Mouse (Mus musculus) heart, postnatal 25 days (tissue): Measurements from ENCODE around the gene Npas3. TPM values are rescaled to one million over a fixed set of nuclear protein-coding genes. Genes with fewer than 3 reads are reported as not detected.
A peak's percentile ranks its signal among the peaks of the same experiment; 100 is the strongest.

Source experiments
- DNase-seq: peaks from one replicate; pipeline ENCODE4 v3.0.0; 2022; ENCODE audit warnings: low spot score
- intact Hi-C: fragments of 180-260 bp; cut with DNase I; formaldehyde crosslinking; loops from one replicate; pipeline ENCODE4 v1.15.1; 2025
- total RNA-seq, 2 experiments: library from RNA; stranded (reverse); gene quantifications; 2 replicates each; pipeline ENCODE4 v1.2.3; 2021

Gene Npas3
- total RNA-seq, 2 experiments from 2014 or later = 0.18 to 1.5 TPM

DNA sequence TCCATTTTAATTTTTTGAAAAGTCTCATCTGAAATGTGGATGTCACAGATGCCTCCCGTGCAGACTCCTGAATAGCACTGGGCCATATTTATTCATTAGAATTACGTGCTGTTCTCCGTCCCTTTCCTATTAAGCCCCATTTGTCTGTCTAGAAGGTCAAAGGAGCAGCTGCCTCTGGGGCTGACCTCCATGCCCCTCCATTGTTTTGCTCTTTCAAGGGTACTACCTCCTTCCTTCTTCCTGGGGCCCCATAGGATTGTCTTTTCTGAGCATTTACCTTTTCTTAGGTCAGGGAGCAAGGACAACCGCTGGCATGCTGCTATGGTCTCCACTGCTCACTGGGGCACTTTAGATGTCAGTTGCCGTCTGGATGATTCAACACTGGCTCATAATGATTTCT, 288.3 kb downstream of the Npas3 start:
- intact Hi-C loops = no loop called here
- no peak for DNase-seq

GRCm38 (mm10) chr12:53556359-53556758, 307.9 kb downstream of the Npas3 start:
- DNase-seq = no peak

DNA sequence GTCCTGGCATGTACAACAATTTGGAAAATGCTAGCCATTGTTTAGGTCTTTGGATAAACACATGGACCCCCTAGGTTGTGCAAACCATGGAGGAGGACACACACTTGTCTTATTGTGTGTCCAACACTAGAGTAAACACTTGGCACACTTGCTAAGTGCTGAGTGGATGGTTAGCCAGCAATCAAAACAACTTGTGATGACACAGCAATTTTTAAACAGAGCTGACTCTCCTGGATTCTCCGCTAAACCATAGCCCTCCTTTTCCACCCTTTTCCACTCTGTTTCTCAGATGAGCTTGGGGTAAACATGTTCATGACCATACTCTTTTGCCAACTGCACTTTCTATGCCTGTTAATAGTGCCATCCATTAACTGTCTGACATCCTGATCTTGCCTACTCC, 309.8 kb downstream of the Npas3 start:
- no peak for DNase-seq
- intact Hi-C loops = no loop called here

More at GRCm38 (mm10) chr12:53556359-53556758, 307.9 kb downstream of the Npas3 start:
- intact Hi-C loops = no loop called here

DNA sequence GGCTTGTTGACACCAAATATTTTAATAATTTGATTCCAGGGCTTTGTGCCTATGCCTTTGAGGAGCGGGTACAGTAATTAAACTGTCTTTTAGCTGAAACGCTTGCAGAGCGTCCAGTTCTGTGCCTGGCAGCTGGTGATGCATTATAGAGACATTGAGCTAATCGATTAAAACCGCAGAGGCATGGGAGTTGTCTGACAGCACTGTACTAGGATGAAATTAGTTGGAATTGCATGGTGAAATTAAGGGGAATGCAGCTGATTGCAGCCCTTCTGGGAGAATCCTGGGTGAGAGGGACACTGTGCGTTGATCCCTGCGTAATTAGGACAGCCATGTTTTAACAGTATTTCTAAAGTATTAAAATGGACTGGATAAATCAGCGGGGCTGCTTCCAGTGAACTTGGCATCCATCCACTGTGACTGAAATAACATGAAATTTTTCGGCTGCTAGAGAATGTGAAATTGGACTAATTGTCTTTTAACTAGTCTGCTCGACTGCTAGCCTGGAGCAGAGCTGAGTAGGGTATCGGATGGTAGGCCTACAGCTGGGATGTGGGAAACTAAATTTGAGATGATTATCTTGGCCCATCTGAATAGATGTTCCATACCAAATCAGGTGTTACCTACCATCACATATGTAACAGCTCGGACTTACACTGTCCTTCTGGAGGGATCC, 318.4 kb downstream of the Npas3 start:
- DNase-seq = no peak
- intact Hi-C loops = no loop called here

DNA sequence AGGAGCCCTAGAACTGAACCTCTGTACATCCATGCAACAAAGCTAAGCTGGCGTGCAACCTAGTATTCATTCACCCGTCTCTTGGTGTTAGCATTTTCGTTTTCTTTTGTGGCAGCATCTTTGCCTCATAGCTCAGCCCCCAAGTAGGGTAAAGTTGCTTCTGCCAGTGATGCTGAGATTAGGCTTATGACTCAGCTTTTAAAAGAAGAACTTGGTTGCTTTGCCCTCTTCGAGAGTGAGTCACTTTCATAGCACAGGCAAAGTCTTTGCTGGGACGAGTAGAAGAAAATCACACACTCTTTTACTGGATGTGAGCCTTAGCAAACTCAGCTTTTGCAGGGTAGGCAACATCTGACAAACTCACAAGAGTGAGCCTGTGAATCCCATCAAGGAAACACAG, 332.7 kb downstream of the Npas3 start:
- DNase-seq = no peak

DNA sequence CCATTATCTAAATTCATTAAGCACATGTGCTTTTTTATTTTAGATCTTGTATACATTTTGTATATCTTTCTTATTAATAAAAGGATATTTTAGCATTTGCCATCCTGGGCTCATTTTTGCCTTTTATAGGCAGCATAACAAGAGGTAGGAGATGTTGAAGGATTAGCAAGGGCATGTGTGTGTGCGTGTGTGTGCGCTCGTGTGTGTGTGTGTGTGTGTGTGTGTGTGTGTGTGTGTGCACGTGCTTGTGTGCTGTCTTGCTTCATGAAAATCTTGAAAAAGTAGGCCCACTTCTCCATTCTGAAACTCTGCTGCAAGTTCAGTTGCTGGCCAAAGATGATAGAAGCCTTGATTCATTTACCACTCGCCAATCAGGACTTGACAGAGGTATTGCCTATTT, 338.8 kb downstream of the Npas3 start:
- intact Hi-C loops = no loop called here
- DNase-seq = no peak

More for the DNA sequence above, 332.7 kb downstream of the Npas3 start:
- intact Hi-C loops = no loop called here

- peak; percentile 2 for DNase-seq
- intact Hi-C loops = no loop called here
These were observed 339.4 kb downstream of the Npas3 start for GRCm38 (mm10) chr12:53587691-53588504.

GRCm38 (mm10) chr12:53589446-53589961, 341.0 kb downstream of the Npas3 start:
- intact Hi-C loops = no loop called here
- no peak for DNase-seq

GRCm38 (mm10) chr12:53605661-53606060, 357.2 kb downstream of the Npas3 start:
- no peak for DNase-seq
- intact Hi-C loops = no loop called here

GRCm38 (mm10) chr12:53612120-53612519, 363.6 kb downstream of the Npas3 start:
- intact Hi-C loops = no loop called here
- no peak for DNase-seq

DNA sequence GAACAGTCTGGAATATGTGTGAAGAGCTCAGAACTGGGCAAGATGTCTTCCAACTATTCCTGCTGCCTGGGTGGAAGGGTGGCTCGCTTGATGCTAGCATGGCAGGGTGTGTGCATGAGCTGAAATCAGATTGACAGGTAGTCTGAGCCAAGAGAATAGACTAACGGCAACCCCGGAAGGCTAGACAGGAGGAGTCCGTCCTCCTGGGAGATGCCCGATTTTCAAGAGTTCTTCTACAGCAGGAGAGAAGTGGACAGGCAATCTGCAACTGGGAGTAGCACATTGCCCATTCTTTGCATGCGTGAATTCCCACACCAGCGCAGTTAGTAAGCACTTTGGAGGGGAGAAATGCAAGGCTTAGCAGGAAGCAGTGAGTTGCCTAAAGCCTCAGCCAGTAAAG, 372.8 kb downstream of the Npas3 start:
- intact Hi-C loops = no loop called here
- no peak for DNase-seq

GRCm38 (mm10) chr12:53623793-53624192, 375.3 kb downstream of the Npas3 start:
- no peak for DNase-seq

DNA sequence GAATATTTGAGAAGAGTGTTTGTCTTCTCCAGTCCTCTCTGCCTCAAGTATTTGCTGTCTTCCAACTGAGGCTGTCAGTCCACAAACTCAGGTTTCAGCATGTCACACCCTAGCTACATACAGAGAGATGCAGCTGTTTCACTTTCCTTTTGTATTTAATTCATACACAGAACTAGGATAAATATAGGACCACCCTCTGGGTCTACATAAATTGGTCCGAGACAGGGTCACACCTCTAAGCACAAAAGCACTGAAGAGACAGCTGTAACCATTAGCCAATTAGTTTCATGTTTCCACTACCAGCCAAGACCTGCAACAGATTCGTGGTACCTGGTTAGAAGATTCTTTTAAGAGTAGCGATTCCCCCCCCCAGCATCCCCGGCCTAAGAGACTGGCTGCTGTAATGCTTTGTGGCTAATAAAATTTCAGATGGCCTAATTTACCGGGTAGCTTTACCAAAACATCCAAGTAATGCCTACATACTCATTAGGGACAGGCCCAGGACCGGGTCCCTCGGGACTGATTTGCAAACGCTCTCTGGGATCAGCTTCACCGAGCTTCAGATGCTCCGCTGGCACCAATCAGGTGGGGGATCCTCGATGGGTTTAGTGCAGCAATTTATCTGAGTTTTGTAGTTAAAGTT, 376.0 kb downstream of the Npas3 start:
- intact Hi-C loops = no loop called here

More at GRCm38 (mm10) chr12:53623793-53624192, 375.3 kb downstream of the Npas3 start:
- intact Hi-C loops = no loop called here

DNA sequence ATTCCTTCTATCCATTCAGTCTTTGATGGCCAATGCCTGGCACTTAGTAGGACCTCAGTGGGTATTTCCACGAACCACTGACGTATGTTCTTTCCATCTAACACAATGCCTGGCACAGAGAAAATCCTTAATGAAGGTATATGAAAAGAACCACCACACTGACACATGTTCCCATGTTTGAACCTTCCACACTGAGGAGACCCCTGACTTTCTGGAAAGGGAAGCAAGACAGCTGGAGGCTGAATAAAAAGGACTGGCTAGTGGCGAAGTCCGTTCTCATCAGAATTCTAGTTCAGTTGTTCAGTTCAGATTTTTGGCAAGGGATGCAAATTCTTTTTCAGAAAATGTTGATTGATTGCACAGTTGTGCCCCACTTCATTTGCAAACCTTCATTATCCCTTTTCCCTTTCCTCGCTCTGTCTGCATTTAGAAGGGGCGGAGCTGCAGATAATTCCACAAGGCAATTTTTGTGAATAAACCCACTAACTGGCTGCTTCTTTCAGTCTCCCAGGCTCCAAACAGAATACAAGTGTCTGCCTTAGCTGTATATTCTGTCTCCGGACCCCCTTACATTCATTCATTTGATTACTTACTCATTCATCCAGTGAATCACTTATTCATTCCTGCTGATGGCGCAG, 381.1 kb downstream of the Npas3 start:
- intact Hi-C loops = no loop called here

More for the DNA sequence above, 376.0 kb downstream of the Npas3 start:
- no peak for DNase-seq

GRCm38 (mm10) chr12:53630607-53631006, 382.1 kb downstream of the Npas3 start:
- no peak for DNase-seq
- intact Hi-C loops = no loop called here

More for the DNA sequence above, 381.1 kb downstream of the Npas3 start:
- no peak for DNase-seq

DNA sequence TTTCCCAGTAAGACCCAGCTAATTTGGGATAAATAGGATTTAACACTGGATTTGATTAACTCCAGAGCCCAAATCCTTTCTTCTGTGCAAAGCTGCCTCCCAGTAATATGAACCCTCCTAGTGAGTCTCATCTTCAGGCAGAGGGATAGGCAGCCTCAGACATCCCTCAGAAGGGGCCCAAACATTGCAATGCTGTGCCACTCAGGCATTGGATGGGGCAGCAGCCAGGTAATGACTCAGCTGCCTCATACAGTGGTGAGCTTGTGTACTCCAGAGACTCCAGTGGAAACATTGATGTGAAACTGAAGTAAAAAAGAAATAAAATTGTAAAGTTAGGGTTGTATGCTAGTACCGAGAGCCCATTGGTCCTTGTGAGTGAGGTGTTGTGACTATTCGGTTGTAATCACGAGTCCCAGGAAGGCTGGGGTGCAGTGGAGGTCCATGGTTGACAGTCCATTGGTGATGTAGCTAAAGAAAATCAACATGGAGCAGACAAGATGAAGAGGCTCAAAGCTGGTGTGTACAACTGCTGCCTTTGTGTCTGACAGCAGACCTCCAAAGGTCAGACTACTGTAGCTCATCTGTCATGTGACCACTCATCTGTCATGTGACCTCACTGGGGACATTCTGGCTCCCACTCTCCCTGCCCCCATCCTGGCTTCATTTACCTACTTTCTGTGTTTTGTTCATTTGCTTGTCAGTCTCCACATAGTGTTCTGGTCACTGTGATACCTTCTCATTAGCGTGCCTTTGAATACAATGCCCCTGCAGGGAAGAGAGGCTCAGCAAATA, 383.0 kb downstream of the Npas3 start:
- intact Hi-C loops = no loop called here
- DNase-seq = no peak

- no peak for DNase-seq
- intact Hi-C loops = no loop called here
These were observed 390.1 kb downstream of the Npas3 start for GRCm38 (mm10) chr12:53638571-53638970.

- intact Hi-C loops = no loop called here
- DNase-seq = no peak
These were observed 398.8 kb downstream of the Npas3 start for GRCm38 (mm10) chr12:53647282-53647681.

DNA sequence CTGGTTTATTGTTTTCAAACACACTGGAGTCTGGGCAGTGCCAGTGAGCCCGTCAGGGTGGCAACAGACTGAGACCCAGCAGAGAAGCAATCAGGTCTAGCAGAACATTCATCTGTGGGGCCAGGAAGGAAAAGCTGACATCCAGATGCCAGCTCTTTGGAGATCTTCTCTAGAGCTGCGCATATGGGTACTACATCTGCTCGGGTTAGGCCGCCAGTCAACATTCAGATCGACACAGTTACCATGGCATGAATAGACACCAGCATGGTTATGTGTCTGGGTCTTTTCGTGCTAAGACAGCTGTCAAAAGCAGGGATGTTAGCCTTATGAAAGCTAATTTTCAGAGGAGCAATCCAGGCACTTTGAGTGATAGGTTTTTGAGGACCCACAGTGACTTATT, 407.8 kb downstream of the Npas3 start:
- no peak for DNase-seq
- intact Hi-C loops = no loop called here
